Mouse (Mus musculus): Measurements from ENCODE around the gene Coq10a. TPM values are rescaled to one million over a fixed set of nuclear protein-coding genes. Genes with fewer than 3 reads are reported as not detected.

Gene Coq10a
- polyA plus RNA-seq (2015; fragmentation: Nextera tagmentation; extraction: Ambion mirVana), result 18.7 and 34.1 TPM in 2 replicates

GRCm38 (mm10) chr10:128368402-128369217 lies at the start of gene Coq10a:
Coq10a (minus strand) TSS chr10:128368997.

GRCm38 (mm10) chr10:128411211-128412054 lies 42.6 kb upstream of the Coq10a start, which contains the start of the genes Nabp2 and Rnf41:
Nabp2 (minus strand) TSS chr10:128411492.
Rnf41 (plus strand) TSS chr10:128411657.

GRCm38 (mm10) chr10:128401056-128401455 lies 32.3 kb upstream of the Coq10a start, which contains the start of gene Slc39a5:
Slc39a5 (minus strand) TSS chr10:128401229.

GRCm38 (mm10) chr10:128376455-128377211 lies 7.8 kb upstream of the Coq10a start, which contains the start of gene Ankrd52:
Ankrd52 (plus strand) TSS chr10:128377115.

GRCm38 (mm10) chr10:128337306-128338181 lies 31.3 kb downstream of the Coq10a start, which contains the start of gene Cs:
Cs (plus strand) TSS chr10:128337734.

GRCm38 (mm10) chr10:128322141-128323108 lies 46.4 kb downstream of the Coq10a start, which contains the start of gene Cnpy2:
Cnpy2 (plus strand) TSS chr10:128322459.

Small RNA genes lying within 50 kb of the gene (microRNA-seq; reads per million reads assigned to microRNA genes)
- gene Gm25361 (ENCODE audit: borderline replicate concordance, insufficient number of aligned reads), result not detected
- gene Gm26308 (ENCODE audit: borderline replicate concordance, insufficient number of aligned reads), result not detected
- not detected for gene Mir6914 (ENCODE audit: borderline replicate concordance, insufficient number of aligned reads)
- 1.4 reads per million for gene Mir6915 (ENCODE audit: borderline replicate concordance, insufficient number of aligned reads)

Other genes starting within 250 kb of the Coq10a start
- 23.6 and 24.9 TPM in 2 replicates for gene Rbms2, start 188.7 kb downstream of the Coq10a start, polyA plus RNA-seq (2015; fragmentation: Nextera tagmentation; extraction: Ambion mirVana)
- 2.2 and 2.7 TPM in 2 replicates for gene Gls2, start 174.5 kb downstream of the Coq10a start, polyA plus RNA-seq (2015; fragmentation: Nextera tagmentation; extraction: Ambion mirVana)
- 23.9 and 27.8 TPM in 2 replicates for gene Spryd4, start 157.2 kb downstream of the Coq10a start, polyA plus RNA-seq (2015; fragmentation: Nextera tagmentation; extraction: Ambion mirVana)
- gene Mip, start 143.2 kb downstream of the Coq10a start, polyA plus RNA-seq (2015; fragmentation: Nextera tagmentation; extraction: Ambion mirVana), result not detected in 2 replicates
- 14.5 and 19.1 TPM in 2 replicates for gene Timeless, start 136.9 kb downstream of the Coq10a start, polyA plus RNA-seq (2015; fragmentation: Nextera tagmentation; extraction: Ambion mirVana)
- 0.97 and 1.8 TPM in 2 replicates for gene Apon, start 114.9 kb downstream of the Coq10a start, polyA plus RNA-seq (2015; fragmentation: Nextera tagmentation; extraction: Ambion mirVana)
- gene Apof, start 100.3 kb downstream of the Coq10a start, polyA plus RNA-seq (2015; fragmentation: Nextera tagmentation; extraction: Ambion mirVana), result 60.4 and 84.4 TPM in 2 replicates
- gene Stat2, start 98.4 kb downstream of the Coq10a start, polyA plus RNA-seq (2015; fragmentation: Nextera tagmentation; extraction: Ambion mirVana), result 14.1 and 24.5 TPM in 2 replicates
- gene Il23a, start 70.2 kb downstream of the Coq10a start, polyA plus RNA-seq (2015; fragmentation: Nextera tagmentation; extraction: Ambion mirVana), result 0.14 and 0.21 TPM in 2 replicates
- gene Pan2, start 65.7 kb downstream of the Coq10a start, polyA plus RNA-seq (2015; fragmentation: Nextera tagmentation; extraction: Ambion mirVana), result 10.9 and 16.2 TPM in 2 replicates
- gene Cnpy2, start 46.5 kb downstream of the Coq10a start, polyA plus RNA-seq (2015; fragmentation: Nextera tagmentation; extraction: Ambion mirVana), result 400 and 428 TPM in 2 replicates
- 71.7 and 98.5 TPM in 2 replicates for gene Cs, start 31.3 kb downstream of the Coq10a start, polyA plus RNA-seq (2015; fragmentation: Nextera tagmentation; extraction: Ambion mirVana)
- 6.2 and 9.2 TPM in 2 replicates for gene Ankrd52, start 8.1 kb upstream of the Coq10a start, polyA plus RNA-seq (2015; fragmentation: Nextera tagmentation; extraction: Ambion mirVana)
- gene Slc39a5, start 32.2 kb upstream of the Coq10a start, polyA plus RNA-seq (2015; fragmentation: Nextera tagmentation; extraction: Ambion mirVana), result 1.5 and 1.7 TPM in 2 replicates
- 66.1 and 77.6 TPM in 2 replicates for gene Nabp2, start 42.5 kb upstream of the Coq10a start, polyA plus RNA-seq (2015; fragmentation: Nextera tagmentation; extraction: Ambion mirVana)
- gene Rnf41, start 42.7 kb upstream of the Coq10a start, polyA plus RNA-seq (2015; fragmentation: Nextera tagmentation; extraction: Ambion mirVana), result 28.0 and 29.6 TPM in 2 replicates
- 49.6 and 55.3 TPM in 2 replicates for gene Smarcc2, start 90.3 kb upstream of the Coq10a start, polyA plus RNA-seq (2015; fragmentation: Nextera tagmentation; extraction: Ambion mirVana)
- gene Myl6, start 125.1 kb upstream of the Coq10a start, polyA plus RNA-seq (2015; fragmentation: Nextera tagmentation; extraction: Ambion mirVana), result 1,391 and 2,048 TPM in 2 replicates
- gene Myl6b, start 129.7 kb upstream of the Coq10a start, polyA plus RNA-seq (2015; fragmentation: Nextera tagmentation; extraction: Ambion mirVana), result 1.8 and 4.1 TPM in 2 replicates
- 18.3 and 25.7 TPM in 2 replicates for gene Esyt1, start 156.9 kb upstream of the Coq10a start, polyA plus RNA-seq (2015; fragmentation: Nextera tagmentation; extraction: Ambion mirVana)
- gene Zc3h10, start 178.8 kb upstream of the Coq10a start, polyA plus RNA-seq (2015; fragmentation: Nextera tagmentation; extraction: Ambion mirVana), result 10.9 and 12.5 TPM in 2 replicates
- 3,668 and 6,742 TPM in 2 replicates for gene Rpl41, start 180.3 kb upstream of the Coq10a start, polyA plus RNA-seq (2015; fragmentation: Nextera tagmentation; extraction: Ambion mirVana)
- gene Pa2g4, start 197.0 kb upstream of the Coq10a start, polyA plus RNA-seq (2015; fragmentation: Nextera tagmentation; extraction: Ambion mirVana), result 61.0 and 89.3 TPM in 2 replicates
- 2.7 and 4.1 TPM in 2 replicates for gene Erbb3, start 220.7 kb upstream of the Coq10a start, polyA plus RNA-seq (2015; fragmentation: Nextera tagmentation; extraction: Ambion mirVana)